Mouse (Mus musculus): ENCODE measurements at regions not wholly inside any gene's neighbourhood (a gene's known extent, or its start where the extent isn't known, plus 50 kb on each side); places are given as distances from the start of the nearest gene placed in this dataset.
"Not testable (repeated sequence)": the region's sequence is repeated elsewhere in the genome, so short reads cannot be mapped to it uniquely, and the experiment has no call there.

DNA sequence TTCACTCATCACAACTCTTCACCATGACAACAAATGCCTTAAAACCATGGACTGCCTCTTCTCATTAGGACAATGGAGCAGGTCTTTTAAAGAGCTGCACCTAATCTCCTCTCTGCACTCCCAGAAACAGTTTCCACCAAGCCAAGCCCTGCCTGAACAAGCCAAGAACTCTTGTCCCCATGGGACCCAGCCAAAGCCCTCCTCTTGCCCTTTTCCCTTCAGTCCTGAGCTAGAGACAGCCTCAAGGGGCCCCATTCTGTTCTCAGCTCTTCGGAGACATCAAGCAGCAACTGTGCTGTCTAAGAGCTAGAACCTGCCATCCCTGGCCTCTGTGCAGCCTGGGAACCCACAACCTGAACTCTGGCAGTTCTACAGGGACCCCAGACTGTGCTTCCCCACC lies 345.0 kb upstream of the Irak1bp1 start:
- DNase-seq (ENCODE audit: low spot score), result no peak

GRCm38 (mm10) chr9:82493440-82493839 lies 335.9 kb upstream of the Irak1bp1 start:
- DNase-seq (ENCODE audit: low spot score), result no peak

GRCm38 (mm10) chr9:82510014-82510413 lies 319.3 kb upstream of the Irak1bp1 start:
- DNase-seq (ENCODE audit: low spot score), result no peak

DNA sequence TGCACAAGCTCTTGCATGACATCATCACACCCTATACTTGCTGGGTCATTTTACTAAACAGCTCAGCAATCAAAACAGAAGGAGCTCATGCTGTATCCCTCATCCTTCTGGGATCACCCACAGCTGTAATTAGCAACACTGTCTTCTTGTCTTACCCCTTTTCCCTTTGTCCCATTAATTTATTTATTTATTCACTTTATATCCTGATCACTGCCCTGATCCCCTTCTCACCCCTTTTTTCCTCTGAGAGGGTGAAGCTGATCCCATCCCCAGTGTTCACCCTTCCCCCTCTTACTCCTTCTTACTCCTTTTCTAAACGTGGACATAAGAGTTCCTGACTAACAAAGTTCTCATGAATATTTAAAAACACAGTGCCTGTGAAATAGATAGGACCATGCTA lies 310.3 kb upstream of the Irak1bp1 start:
- DNase-seq (ENCODE audit: low spot score), result no peak

- DNase-seq (ENCODE audit: low spot score), result no peak
Measured at GRCm38 (mm10) chr9:82527867-82528385, 301.4 kb upstream of the Irak1bp1 start.

- DNase-seq (ENCODE audit: low spot score), result no peak
Measured at GRCm38 (mm10) chr9:82552726-82553125, 276.6 kb upstream of the Irak1bp1 start.

GRCm38 (mm10) chr9:82553213-82553612 lies 276.1 kb upstream of the Irak1bp1 start:
- no peak for DNase-seq (ENCODE audit: low spot score)

- DNase-seq (ENCODE audit: low spot score), result no peak
Measured at GRCm38 (mm10) chr9:82562551-82563465, 266.5 kb upstream of the Irak1bp1 start.

DNA sequence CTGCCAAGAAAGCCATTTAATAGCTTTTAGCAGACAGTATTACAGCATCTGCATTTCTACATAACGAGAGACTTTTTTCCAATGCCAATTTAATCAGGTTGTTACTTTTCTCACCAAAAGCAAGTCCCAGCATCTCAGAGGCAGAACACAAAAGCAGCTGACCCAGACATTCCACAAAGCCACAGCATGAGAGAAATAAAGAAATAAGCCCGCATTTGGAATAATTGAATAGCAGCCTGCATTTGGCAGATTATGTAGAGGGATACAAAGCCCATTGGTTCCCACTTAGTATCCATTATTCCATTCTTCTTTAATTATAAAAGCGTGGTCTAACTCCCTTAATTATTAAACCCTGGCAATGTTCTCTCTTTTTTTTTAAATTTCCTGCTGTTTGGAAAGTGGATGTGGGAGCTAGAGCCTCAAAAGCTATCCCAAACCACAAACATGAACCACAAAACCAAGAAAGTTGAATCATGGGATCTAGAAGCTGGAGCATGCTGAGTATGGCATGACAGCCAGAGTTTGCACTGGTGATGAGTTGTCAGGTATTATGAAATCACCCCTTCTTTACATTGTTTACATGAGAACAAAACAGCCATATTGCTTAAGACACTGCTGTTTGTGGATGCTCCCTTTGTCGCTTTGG lies 247.8 kb upstream of the Irak1bp1 start:
- DNase-seq (ENCODE audit: low spot score), result no peak

DNA sequence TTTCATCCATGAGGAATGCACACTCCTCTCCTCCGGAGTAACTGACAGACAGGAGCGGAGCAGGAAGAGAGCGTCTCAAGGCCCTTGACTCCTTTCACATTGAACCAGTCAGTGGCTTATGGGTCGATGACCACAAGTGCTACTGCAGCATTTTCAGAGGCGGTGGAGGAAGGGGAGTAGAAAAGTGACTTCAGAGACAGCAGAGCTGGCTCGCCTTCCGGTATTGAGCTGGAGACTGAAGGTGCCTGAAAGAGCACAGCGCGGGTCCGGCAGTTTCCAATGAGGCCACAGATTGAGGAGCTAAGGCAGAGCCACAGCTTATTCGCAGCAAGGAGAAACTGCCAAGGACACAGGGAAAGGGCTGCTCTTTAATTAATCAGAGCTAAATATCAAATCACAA lies 220.2 kb upstream of the Irak1bp1 start:
- no peak for DNase-seq (ENCODE audit: low spot score)

GRCm38 (mm10) chr9:82609946-82610345 lies 219.4 kb upstream of the Irak1bp1 start:
- no peak for DNase-seq (ENCODE audit: low spot score)

DNA sequence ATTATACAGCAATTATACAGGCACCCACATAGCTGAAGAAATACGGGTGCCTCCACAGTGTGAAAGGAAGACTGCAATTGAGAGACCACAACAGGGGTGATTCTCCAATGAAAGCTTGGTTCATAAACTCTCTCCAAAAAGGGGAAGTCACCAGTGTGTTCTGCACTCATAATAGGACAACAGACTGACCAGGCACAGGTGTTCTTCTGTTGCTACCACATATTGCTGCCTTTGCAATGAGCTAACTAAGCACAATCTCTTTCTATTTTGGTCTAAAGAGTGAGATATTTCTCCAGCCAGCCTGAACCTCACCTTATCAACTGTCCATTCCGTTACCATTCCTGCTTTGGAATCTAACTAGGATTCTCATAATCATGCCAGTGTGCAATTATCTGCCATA lies 216.8 kb upstream of the Irak1bp1 start:
- DNase-seq (ENCODE audit: low spot score), result no peak

- DNase-seq (ENCODE audit: low spot score), result no peak
Measured at GRCm38 (mm10) chr9:82632411-82632810, 196.9 kb upstream of the Irak1bp1 start.

GRCm38 (mm10) chr9:82640277-82640676 lies 189.1 kb upstream of the Irak1bp1 start:
- no peak for DNase-seq (ENCODE audit: low spot score)

DNA sequence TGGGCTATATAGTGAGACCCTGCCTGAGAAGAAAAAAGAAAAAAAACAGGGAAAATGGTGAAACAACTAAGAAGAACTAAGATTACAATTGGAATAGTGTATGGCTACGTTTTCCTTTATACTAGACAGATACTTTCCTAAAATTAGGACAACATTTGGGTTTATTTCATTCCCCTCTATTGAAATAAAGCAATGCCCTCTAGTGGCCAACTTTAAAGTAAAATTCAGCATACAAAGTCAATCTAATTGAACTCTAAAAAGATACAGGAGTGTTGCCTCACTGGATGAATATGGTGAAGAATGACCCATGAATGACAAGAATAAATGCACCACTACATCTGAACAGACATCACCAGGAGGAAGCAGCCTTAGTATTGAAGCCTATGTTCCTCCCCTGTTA lies 185.4 kb upstream of the Irak1bp1 start:
- DNase-seq (ENCODE audit: low spot score), result no peak

GRCm38 (mm10) chr9:82655511-82655910 lies 173.8 kb upstream of the Irak1bp1 start:
- not testable (repeated sequence) for DNase-seq (ENCODE audit: low spot score)

DNA sequence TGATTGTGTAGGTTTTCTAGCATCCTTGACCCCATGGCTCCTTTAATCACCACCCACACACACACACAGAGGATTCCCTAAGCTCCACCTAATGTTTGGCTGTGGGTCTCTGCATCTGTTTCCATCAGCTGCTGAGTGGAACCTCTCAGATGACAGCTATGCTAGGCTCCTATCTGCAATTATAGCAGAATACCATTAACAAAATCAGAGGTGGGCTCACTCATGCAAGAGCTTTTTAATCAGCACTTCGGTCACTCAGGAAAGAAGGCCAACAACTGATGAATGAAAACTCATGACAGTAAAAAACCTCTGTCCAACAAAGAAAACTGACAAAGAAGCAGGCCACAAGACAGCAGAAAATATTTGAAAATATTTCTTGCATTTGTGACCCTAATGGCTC lies 147.1 kb upstream of the Irak1bp1 start:
- no peak for DNase-seq (ENCODE audit: low spot score)

DNA sequence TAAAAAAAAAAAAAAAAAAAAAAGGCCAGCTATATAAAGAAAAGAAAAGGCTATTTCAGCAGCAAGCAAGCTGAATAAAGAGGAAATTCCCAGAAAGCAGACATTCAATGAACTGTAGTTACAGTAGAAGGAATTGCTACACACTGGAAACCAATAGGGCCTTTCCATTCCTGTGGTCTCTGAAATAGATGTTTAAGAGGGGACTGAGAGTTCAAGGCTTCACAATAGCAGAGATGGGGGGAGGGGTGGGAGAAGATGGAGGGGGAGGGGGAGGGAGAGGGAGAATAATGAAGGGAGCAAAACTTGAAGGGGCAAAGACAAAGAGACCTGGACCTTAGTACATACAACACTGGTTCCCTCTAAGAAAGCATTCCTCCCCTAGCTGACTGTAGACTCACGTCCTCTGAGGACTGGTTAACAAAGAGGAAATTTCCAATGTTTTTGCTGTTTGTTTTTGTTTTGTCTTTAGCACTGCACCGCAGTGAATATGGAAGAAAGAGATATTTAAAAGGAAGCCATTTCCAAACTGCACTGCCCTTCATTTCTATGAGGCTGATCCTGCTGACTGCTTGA lies 119.8 kb upstream of the Irak1bp1 start:
- DNase-seq (ENCODE audit: low spot score), result no peak

DNA sequence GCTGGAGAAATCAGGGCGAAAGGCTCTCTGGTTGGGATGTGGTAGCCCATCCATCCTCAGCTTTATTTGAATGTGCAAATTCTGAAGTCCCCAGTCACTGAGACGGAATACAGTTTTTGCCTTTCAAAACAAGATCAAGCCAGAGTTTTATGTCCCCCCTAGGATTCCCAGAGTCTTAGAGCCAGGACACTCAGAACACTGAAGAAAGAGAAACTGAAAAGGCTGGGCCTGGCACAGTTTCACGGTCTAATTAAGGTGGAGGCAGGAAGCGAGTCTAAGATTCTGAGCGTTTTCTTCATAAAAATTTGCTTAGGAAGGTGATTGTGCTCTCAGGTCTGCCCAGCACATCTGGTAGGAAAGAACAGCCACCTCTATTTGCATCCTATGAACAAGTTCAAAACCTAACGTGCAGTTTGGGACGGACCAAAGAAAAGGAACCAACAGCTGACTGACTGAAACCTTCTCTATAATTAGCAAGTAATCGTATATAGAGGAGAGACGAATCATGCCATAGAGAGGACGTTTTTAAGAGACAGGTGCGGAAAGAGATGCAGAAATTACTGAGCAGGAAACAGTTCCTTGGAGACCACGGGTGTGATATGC lies 119.2 kb upstream of the Irak1bp1 start:
- DNase-seq (ENCODE audit: low spot score), result no peak

GRCm38 (mm10) chr9:82710945-82711516 lies 118.3 kb upstream of the Irak1bp1 start:
- no peak for DNase-seq (ENCODE audit: low spot score)

DNA sequence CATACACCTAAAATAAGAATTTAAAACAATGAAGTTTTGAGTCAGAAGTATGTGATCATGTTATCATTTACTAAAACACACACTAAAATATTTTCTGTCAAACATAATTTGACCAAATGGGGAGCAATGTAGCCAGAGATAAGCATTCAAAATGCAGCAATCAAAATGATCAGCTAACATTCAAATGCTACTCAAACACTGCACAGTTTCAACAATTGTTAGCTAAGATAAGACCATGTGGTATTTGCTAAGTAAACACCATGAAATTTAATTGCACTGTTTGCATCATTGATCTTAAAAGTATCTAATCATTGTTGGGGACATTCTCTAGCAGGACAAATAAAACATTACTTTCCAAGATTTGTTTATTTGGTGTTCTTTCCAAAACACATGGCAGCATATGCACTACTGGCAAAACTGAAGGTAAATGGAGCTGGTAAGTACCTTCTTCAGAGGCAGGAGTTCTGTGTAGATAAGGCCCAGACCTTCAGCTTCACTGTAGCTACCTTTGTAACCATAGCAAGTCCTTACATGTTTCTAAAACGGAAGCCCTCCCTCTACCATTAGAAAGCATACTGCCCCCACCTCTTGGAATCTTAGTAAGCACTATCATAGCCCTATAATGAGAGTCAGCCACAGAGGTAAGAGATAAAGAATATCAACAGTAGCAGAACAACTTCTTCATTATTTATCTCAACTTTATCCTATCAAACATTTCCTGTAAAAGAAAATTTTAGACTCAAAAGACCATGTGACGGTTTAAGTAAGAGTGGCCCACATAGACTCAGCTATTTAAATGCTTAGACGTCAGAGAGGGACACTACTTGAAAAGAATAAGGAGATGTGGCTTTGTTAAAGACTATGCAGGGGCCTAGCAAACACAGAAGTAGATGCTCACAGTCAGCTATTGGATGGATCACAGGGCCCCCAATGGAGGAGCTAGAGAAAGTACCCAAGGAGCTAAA lies 116.3 kb upstream of the Irak1bp1 start:
- DNase-seq (ENCODE audit: low spot score), result no peak
